Mouse (Mus musculus) MEL-GATA-1-ER (cell line): ENCODE measurements around the gene Csrp2.

Experiments
- DNase-seq: peaks from one replicate; pipeline ENCODE4 v3.0.0-alpha.2; 2012; ENCODE audit warnings: low read depth; ENCODE audit errors: extremely low read depth

Gene Csrp2

GRCm38 (mm10) chr10:110931161-110931912, 11.7 kb downstream of the Csrp2 start:
- DNase-seq = no peak

GRCm38 (mm10) chr10:110931913-110932560, 12.4 kb downstream of the Csrp2 start:
- no peak for DNase-seq

- DNase-seq = no peak
Measured at GRCm38 (mm10) chr10:110933584-110933983, 14.0 kb downstream of the Csrp2 start.

GRCm38 (mm10) chr10:110935081-110935480, 15.5 kb downstream of the Csrp2 start:
- DNase-seq = no peak

- DNase-seq = no peak
Measured at GRCm38 (mm10) chr10:110935669-110936068, 16.1 kb downstream of the Csrp2 start.

GRCm38 (mm10) chr10:110938361-110938760, 18.8 kb downstream of the Csrp2 start:
- DNase-seq = no peak

- no peak for DNase-seq
Measured at GRCm38 (mm10) chr10:110938841-110939549, 19.4 kb downstream of the Csrp2 start.

GRCm38 (mm10) chr10:110939717-110940116, 20.1 kb downstream of the Csrp2 start:
- no peak for DNase-seq

- DNase-seq = no peak
Measured at GRCm38 (mm10) chr10:110940740-110941398, 21.3 kb downstream of the Csrp2 start.

GRCm38 (mm10) chr10:110941968-110942367, 22.4 kb downstream of the Csrp2 start:
- DNase-seq = no peak

GRCm38 (mm10) chr10:110942806-110943205, 23.2 kb downstream of the Csrp2 start:
- DNase-seq = no peak

- no peak for DNase-seq
Measured at GRCm38 (mm10) chr10:110944175-110944574, 24.6 kb downstream of the Csrp2 start.

GRCm38 (mm10) chr10:110945966-110946365, 26.4 kb downstream of the Csrp2 start:
- DNase-seq = no peak

GRCm38 (mm10) chr10:110947574-110947973, 28.0 kb downstream of the Csrp2 start:
- no peak for DNase-seq

GRCm38 (mm10) chr10:110951112-110951511, 31.5 kb downstream of the Csrp2 start:
- no peak for DNase-seq

GRCm38 (mm10) chr10:110951748-110952147, 32.2 kb downstream of the Csrp2 start:
- no peak for DNase-seq

- DNase-seq = no peak
Measured at GRCm38 (mm10) chr10:110952271-110952670, 32.7 kb downstream of the Csrp2 start.

GRCm38 (mm10) chr10:110952937-110953451, 33.4 kb downstream of the Csrp2 start:
- DNase-seq = no peak

GRCm38 (mm10) chr10:110958879-110959278, 39.3 kb downstream of the Csrp2 start:
- no peak for DNase-seq

- DNase-seq = no peak
Measured at GRCm38 (mm10) chr10:110959781-110960180, 40.2 kb downstream of the Csrp2 start.

GRCm38 (mm10) chr10:110960841-110961240, 41.3 kb downstream of the Csrp2 start:
- DNase-seq = no peak
